Mouse (Mus musculus): ENCODE measurements around the gene Zc3hav1.
A peak's percentile ranks its signal among the peaks of the same experiment; 100 is the strongest.
"Not testable (repeated sequence)": the region's sequence is repeated elsewhere in the genome, so short reads cannot be mapped to it uniquely, and the experiment has no call there.

Gene Zc3hav1

GRCm38 (mm10) chr6:38353811-38354722, at the start of gene Zc3hav1:
TSS of gene Zc3hav1 (minus strand) at chr6:38354603.
- DNase-seq (ENCODE audit: low read depth, low spot score): no peak

GRCm38 (mm10) chr6:38389671-38390070, 35.3 kb upstream of the Zc3hav1 start:
- DNase-seq (ENCODE audit: low read depth, low spot score): peak; percentile 4

GRCm38 (mm10) chr6:38381129-38381771, 26.8 kb upstream of the Zc3hav1 start, which contains the start of gene Ttc26:
TSS of gene Ttc26 (plus strand) at chr6:38381469.
- peak; percentile 76 for DNase-seq (ENCODE audit: low read depth, low spot score)

- no peak for DNase-seq (ENCODE audit: low read depth, low spot score)
These were observed 26.3 kb upstream of the Zc3hav1 start for GRCm38 (mm10) chr6:38380764-38381128.

- no peak for DNase-seq (ENCODE audit: low read depth, low spot score)
These were observed 19.9 kb upstream of the Zc3hav1 start for GRCm38 (mm10) chr6:38374271-38374670.

GRCm38 (mm10) chr6:38369945-38370344, 15.5 kb upstream of the Zc3hav1 start:
- no peak for DNase-seq (ENCODE audit: low read depth, low spot score)

- DNase-seq (ENCODE audit: low read depth, low spot score): no peak
These were observed 9.7 kb upstream of the Zc3hav1 start for GRCm38 (mm10) chr6:38364121-38364520.

- DNase-seq (ENCODE audit: low read depth, low spot score): no peak
These were observed 9.0 kb upstream of the Zc3hav1 start for GRCm38 (mm10) chr6:38363370-38363769.

GRCm38 (mm10) chr6:38361937-38362336, 7.5 kb upstream of the Zc3hav1 start:
- DNase-seq (ENCODE audit: low read depth, low spot score): no peak

GRCm38 (mm10) chr6:38361065-38361464, 6.7 kb upstream of the Zc3hav1 start:
- DNase-seq (ENCODE audit: low read depth, low spot score): no peak

GRCm38 (mm10) chr6:38359736-38360499, 5.5 kb upstream of the Zc3hav1 start:
- no peak for DNase-seq (ENCODE audit: low read depth, low spot score)

GRCm38 (mm10) chr6:38359044-38359735, 4.8 kb upstream of the Zc3hav1 start:
- not testable (repeated sequence) for DNase-seq (ENCODE audit: low read depth, low spot score)

- DNase-seq (ENCODE audit: low read depth, low spot score): no peak
These were observed 4.0 kb upstream of the Zc3hav1 start for GRCm38 (mm10) chr6:38358253-38359027.

GRCm38 (mm10) chr6:38357603-38358252, 3.3 kb upstream of the Zc3hav1 start:
- DNase-seq (ENCODE audit: low read depth, low spot score): no peak

- DNase-seq (ENCODE audit: low read depth, low spot score): not testable (repeated sequence)
These were observed 2.4 kb upstream of the Zc3hav1 start for GRCm38 (mm10) chr6:38356661-38357433.

GRCm38 (mm10) chr6:38355862-38356261, 1.5 kb upstream of the Zc3hav1 start:
- no peak for DNase-seq (ENCODE audit: low read depth, low spot score)

- DNase-seq (ENCODE audit: low read depth, low spot score): no peak
These were observed 986 bp upstream of the Zc3hav1 start for GRCm38 (mm10) chr6:38355354-38355823.

- no peak for DNase-seq (ENCODE audit: low read depth, low spot score)
These were observed 435 bp upstream of the Zc3hav1 start for GRCm38 (mm10) chr6:38354723-38355353.

GRCm38 (mm10) chr6:38353181-38353580, 1.2 kb downstream of the Zc3hav1 start:
- no peak for DNase-seq (ENCODE audit: low read depth, low spot score)
